Mouse (Mus musculus) small intestine, adult 2 months (tissue): ENCODE data around the gene Rap1gap2. TPM values are rescaled to one million over a fixed set of nuclear protein-coding genes. Genes with fewer than 3 reads are reported as not detected.
"Not testable (repeated sequence)": the region's sequence is repeated elsewhere in the genome, so short reads cannot be mapped to it uniquely, and the experiment has no call there.

Experiments used
- H3K27ac ChIP-seq: fragments of 200-500 bp; 2 replicates; pipeline ENCODE4 v1.5.1; 2012; ENCODE audit warnings: low read depth, low read length, control low read depth, inconsistent platforms; ENCODE audit not compliant: insufficient read depth
- H3K27me3 ChIP-seq: fragments of 200-500 bp; 2 replicates; pipeline ENCODE4 v1.6.1; 2012; ENCODE audit warnings: mild to moderate bottlenecking, moderate library complexity, low read length, inconsistent platforms; ENCODE audit not compliant: control insufficient read depth, insufficient read depth
- H3K36me3 ChIP-seq: fragments of 200-500 bp; 2 replicates; pipeline ENCODE4 v1.6.1; 2012; ENCODE audit warnings: mild to moderate bottlenecking, low read length, control low read depth, inconsistent platforms; ENCODE audit not compliant: control insufficient read depth, insufficient read depth
- H3K4me1 ChIP-seq: fragments of 200-500 bp; 2 replicates; pipeline ENCODE4 v1.6.1; 2012; ENCODE audit warnings: low read length, inconsistent platforms, mixed read lengths; ENCODE audit not compliant: control insufficient read depth, insufficient read depth, insufficient read length
- H3K4me3 ChIP-seq: fragments of 200-500 bp; 2 replicates; pipeline ENCODE4 v1.5.1; 2012; ENCODE audit warnings: low read depth, mild to moderate bottlenecking, control low read depth, inconsistent platforms, low read length, moderate library complexity
- CTCF ChIP-seq: fragments of 200-500 bp; IDR thresholded peaks from 2 replicates; pipeline ENCODE4 v1.5.1; 2012; ENCODE audit warnings: low read depth, mild to moderate bottlenecking, control low read depth, inconsistent platforms, low read length, moderate library complexity, mixed read lengths; ENCODE audit not compliant: insufficient replicate concordance, insufficient read length; ENCODE audit errors: extremely low read depth
- POLR2A ChIP-seq: fragments of 200-500 bp; IDR thresholded peaks from 2 replicates; pipeline ENCODE4 v1.6.1; 2012; ENCODE audit warnings: low read depth, mild to moderate bottlenecking, control low read depth, inconsistent platforms, low read length, moderate library complexity
- WGBS: fragments of 180-500 bp; shearing (Covaris S2); methylation state at CpG from one replicate; pipeline ENCODE4 v1.1.7; 2018; 5-methylcytosine and 5-hydroxymethylcytosine counted together
- polyA plus RNA-seq: library from polyadenylated mRNA; depleted of rRNA; stranded (reverse); fragments of >200 nt; gene quantifications from 2 replicates; pipeline ENCODE4 v1.2.3, GENCODE M21; 2012

The Rap1gap2 gene
- polyA plus RNA-seq, 1 experiment, result 18.4 TPM

DNA sequence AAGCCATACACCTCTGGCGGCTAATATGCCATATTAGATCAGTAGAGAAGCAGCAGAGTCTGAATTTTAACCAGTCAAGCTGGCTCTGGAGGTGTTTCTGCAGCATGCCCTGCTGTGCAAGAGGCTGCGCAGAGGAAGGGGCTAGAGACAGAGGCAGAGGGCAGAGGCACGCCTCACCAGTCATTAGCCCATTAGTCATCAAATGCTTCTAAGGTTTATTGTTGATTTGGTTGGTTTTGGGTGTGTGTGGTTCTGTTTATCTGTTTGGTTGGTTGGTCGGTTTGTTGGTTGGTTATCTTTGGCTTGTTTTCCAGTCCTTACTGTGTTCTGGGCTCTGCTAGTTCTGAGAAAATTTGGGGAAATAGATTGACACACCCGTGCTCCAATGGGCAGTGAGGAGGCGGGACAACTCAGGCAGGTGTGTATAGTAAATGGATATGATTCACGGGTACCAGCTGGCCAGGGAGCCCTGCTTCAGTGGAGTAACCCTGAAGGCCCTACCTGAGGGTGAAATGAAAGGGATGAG, 26.8 kb downstream of the Rap1gap2 start:
- WGBS, result 59% methylated on average over 7 of the region's 7 CpGs
- no peaks in the 10 kb centered on the region for H3K36me3 ChIP-seq
- no peak overlapping the region for H3K4me3 ChIP-seq
- H3K27ac ChIP-seq, result no peak overlapping the region
- no peaks in the 10 kb centered on the region for H3K27me3 ChIP-seq
- TF ChIP-seq POLR2A (no peak), CTCF (no peak)
- no peaks in the 10 kb centered on the region for H3K4me1 ChIP-seq

GRCm38 (mm10) chr11:74582464-74582863, 28.3 kb downstream of the Rap1gap2 start:
- H3K4me1 ChIP-seq, result no peaks in the 10 kb centered on the region
- no peak overlapping the region for H3K27ac ChIP-seq
- 79% methylated on average over 3 of the region's 3 CpGs for WGBS
- TF ChIP-seq CTCF, result no peak
- TF ChIP-seq POLR2A, result no peak
- H3K36me3 ChIP-seq, result no peaks in the 10 kb centered on the region
- H3K4me3 ChIP-seq, result no peak overlapping the region
- H3K27me3 ChIP-seq, result no peaks in the 10 kb centered on the region

- H3K36me3 ChIP-seq, H3K27me3 ChIP-seq, H3K4me1 ChIP-seq, H3K27ac ChIP-seq, H3K4me3 ChIP-seq: not testable (repeated sequence)
- peak; percentile 28; the same call in 1 of the 2 replicates for TF ChIP-seq CTCF
- WGBS, result 43% methylated on average over 4 of the region's 4 CpGs
Measured at GRCm38 (mm10) chr11:74581333-74581732, 29.4 kb downstream of the Rap1gap2 start.

DNA sequence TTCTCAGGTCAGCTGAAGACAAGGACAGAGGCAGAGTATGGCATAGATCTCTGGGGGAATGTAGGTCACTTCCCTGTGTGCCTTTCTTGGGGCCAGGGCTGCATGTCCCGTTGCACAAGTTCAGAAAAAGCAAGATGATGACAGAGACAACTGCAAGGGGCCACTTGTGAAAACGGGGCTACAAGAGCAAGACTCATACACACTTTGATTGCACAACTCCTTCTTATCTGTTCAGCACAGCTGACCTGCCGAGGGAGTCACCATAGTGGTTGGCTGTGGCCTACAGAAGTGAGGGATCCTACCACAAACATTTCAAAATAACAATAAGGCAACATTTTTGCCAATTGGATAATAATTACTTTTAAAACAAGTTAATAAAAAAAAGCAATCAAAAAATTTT, 33.6 kb downstream of the Rap1gap2 start:
- no peaks in the 10 kb centered on the region for H3K36me3 ChIP-seq
- no peaks in the 10 kb centered on the region for H3K27me3 ChIP-seq
- no peak for TF ChIP-seq POLR2A
- no peak for TF ChIP-seq CTCF
- 24% methylated on average over 3 of the region's 3 CpGs for WGBS
- no peak overlapping the region for H3K4me3 ChIP-seq
- peaks cover 25% of the 10 kb centered on the region for H3K4me1 ChIP-seq
- no peak overlapping the region for H3K27ac ChIP-seq

DNA sequence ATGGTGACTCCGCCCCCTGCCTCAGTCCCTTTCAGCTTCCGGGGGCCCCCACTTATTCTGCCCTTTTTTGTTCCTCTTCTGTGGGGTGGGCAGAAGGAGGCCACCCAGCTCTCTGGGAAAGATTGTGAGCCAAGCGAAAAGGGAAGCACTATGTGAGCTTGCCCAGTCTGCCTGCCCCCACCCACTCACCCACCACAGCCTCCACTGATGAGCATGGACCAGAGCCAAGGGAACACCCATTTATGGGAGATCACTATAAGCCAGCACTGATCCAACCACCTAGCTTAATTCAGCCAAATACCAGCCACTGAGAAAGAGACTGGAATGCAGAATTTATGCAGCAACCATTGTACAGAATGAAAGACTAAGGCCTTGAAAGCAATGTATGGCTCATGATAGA, 34.8 kb downstream of the Rap1gap2 start:
- WGBS, result 57% methylated on average over 3 of the region's 3 CpGs
- Histone ChIP-seq H3K27ac (no peak overlapping the region), H3K4me3 (no peak overlapping the region), H3K36me3 (no peaks in the 10 kb centered on the region), H3K4me1 (peaks cover 34% of the 10 kb centered on the region), H3K27me3 (no peaks in the 10 kb centered on the region)
- TF ChIP-seq CTCF (no peak), POLR2A (no peak)

DNA sequence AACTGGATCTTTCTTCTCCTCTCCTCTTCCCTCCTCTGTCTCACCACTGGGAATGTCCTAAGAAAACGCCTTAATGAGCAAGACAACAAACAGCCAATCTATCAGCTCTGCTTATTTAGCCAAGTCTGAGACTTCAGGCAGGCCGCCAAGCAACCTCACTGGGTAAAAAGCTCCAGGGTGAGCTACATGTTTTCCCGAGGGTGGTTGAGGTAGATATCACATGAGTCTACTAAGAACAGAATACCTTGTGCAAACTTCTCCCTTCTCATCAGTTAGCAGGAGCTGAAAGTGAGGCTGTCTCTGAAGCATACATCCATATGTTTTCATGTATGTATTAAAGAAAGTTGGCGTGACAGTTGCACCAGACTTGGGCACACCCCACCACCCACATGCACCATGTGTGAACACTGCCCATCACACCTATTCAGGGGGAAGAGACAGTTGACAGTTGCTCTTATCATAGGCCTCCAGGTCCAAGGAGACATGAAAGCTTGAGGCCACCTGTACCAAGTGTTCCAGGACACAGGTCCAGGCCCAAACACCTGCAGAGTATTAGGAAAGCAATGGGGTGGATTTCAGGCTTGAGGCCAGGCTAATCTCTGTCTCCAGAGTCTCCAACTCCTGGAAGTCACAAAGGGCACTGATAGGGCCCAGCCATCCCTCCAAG, 35.8 kb downstream of the Rap1gap2 start:
- Histone ChIP-seq H3K4me1 (peaks cover 36% of the 10 kb centered on the region), H3K4me3 (no peak overlapping the region), H3K27me3 (no peaks in the 10 kb centered on the region), H3K36me3 (no peaks in the 10 kb centered on the region), H3K27ac (peak overlapping the region; percentile 5; the same call in 1 of the 2 replicates)
- 41% methylated on average over 4 of the region's 4 CpGs for WGBS
- TF ChIP-seq POLR2A (no peak), CTCF (no peak)

DNA sequence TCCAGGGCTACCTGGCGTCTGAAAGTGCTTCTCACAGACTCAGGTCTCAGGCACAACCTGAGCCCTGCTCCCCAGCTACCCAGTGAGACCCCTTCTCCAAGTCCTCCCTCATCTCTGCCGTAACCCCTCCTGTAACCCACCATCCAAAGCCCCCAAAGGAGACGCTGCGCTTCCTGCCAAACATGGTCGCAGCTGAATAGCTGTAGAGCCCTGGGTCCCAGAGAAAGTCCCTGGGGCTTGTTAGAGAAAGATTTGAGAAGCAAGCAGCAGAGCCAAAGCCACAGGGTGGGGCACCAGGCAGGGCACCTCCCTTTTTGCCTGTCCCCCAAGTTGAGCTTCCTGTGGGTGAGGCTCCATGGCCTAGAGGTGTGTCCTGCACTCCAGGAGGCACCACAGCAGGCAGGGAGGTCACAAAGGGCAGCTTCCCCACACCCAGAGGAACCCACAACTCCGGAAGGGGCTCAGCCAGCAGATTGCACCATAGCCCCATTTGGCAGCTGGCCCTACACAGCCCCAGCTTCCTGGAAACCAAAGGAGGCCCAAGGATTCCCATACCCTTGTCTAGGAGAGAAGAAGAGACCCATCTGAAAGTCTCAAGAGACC, 38.2 kb downstream of the Rap1gap2 start:
- TF ChIP-seq POLR2A, result no peak; the same call in 1 of the 2 replicates
- no peak for TF ChIP-seq CTCF
- peak overlapping the region; percentile 32 for H3K4me3 ChIP-seq
- 59% methylated on average over 6 of the region's 6 CpGs for WGBS
- peaks cover 36% of the 10 kb centered on the region for H3K4me1 ChIP-seq
- no peaks in the 10 kb centered on the region for H3K36me3 ChIP-seq
- H3K27me3 ChIP-seq, result no peaks in the 10 kb centered on the region
- peak overlapping the region; percentile 19; the same call in 1 of the 2 replicates for H3K27ac ChIP-seq
